Mouse (Mus musculus) midbrain, postnatal 0 days (tissue): ENCODE measurements at regions not wholly inside any gene's neighbourhood (a gene's known extent, or its start where the extent isn't known, plus 50 kb on each side); places are given as distances from the start of the nearest gene placed in this dataset.

Experiments
- ATAC-seq: fragments of 200-750 bp; cut with Nextera tagmentation; 2 replicates; pipeline ENCODE4 v1.8.0; 2017; ENCODE audit warnings: moderate number of reproducible peaks, mild to moderate bottlenecking, moderate TSS enrichment, moderate library complexity; ENCODE audit not compliant: low FRiP score
- DNase-seq: peaks from one replicate; pipeline ENCODE4 v3.0.0-alpha.2; 2015; ENCODE audit warnings: low spot score
- H3K27ac ChIP-seq: fragments of 300-500 bp; sonication (generic); 2 replicates; pipeline ENCODE4 v1.5.1; 2014; ENCODE audit warnings: low read depth, mild to moderate bottlenecking, low read length, mixed read lengths
- H3K27me3 ChIP-seq: fragments of 300-500 bp; sonication (generic); 2 replicates; pipeline ENCODE4 v1.6.1; 2014; ENCODE audit warnings: low read length, control low read depth, mixed read lengths; ENCODE audit not compliant: insufficient read depth
- H3K36me3 ChIP-seq: fragments of 300-500 bp; sonication (generic); 2 replicates; pipeline ENCODE4 v1.6.1; 2014; ENCODE audit warnings: low read length, control low read depth, mixed read lengths; ENCODE audit not compliant: insufficient read depth
- H3K4me1 ChIP-seq: fragments of 300-500 bp; sonication (generic); 2 replicates; pipeline ENCODE4 v1.6.1; 2014; ENCODE audit warnings: mild to moderate bottlenecking, control low read depth, antibody characterized with exemption, low read length, mixed read lengths; ENCODE audit not compliant: insufficient read depth
- H3K4me2 ChIP-seq: fragments of 300-500 bp; sonication (generic); 2 replicates; pipeline ENCODE4 v1.6.1; 2014; ENCODE audit warnings: low read depth, mild to moderate bottlenecking, low read length, mixed read lengths; ENCODE audit not compliant: poor library complexity, severe bottlenecking
- H3K4me3 ChIP-seq: fragments of 300-500 bp; sonication (generic); 2 replicates; pipeline ENCODE4 v1.5.1; 2014; ENCODE audit warnings: low read depth, mild to moderate bottlenecking, low read length, moderate library complexity
- H3K9ac ChIP-seq: fragments of 300-500 bp; sonication (generic); replicated peaks from 2 replicates; pipeline ENCODE4 v1.6.1; 2014; ENCODE audit warnings: mild to moderate bottlenecking, low read length, moderate library complexity, mixed read lengths; ENCODE audit not compliant: poor library complexity, severe bottlenecking
- H3K9me3 ChIP-seq: fragments of 300-500 bp; sonication (generic); 2 replicates; pipeline ENCODE4 v1.6.1; 2016; ENCODE audit warnings: low read length, control low read depth
- CTCF ChIP-seq: IDR thresholded peaks from 2 replicates; pipeline ENCODE4 v1.5.1; 2016; ENCODE audit warnings: antibody characterized with exemption, mild to moderate bottlenecking
- WGBS: fragments of 180-500 bp; shearing (Covaris S2); extraction: QIAGEN DNeasy Blood & Tissue Kit; methylation state at CpG from one replicate; pipeline ENCODE4 v1.1.7; 2014; 5-methylcytosine and 5-hydroxymethylcytosine counted together

- Histone ChIP-seq H3K9me3 (no peaks in the 10 kb centered on the region), H3K27ac (no peak overlapping the region), H3K36me3 (no peaks in the 10 kb centered on the region), H3K27me3 (no peaks in the 10 kb centered on the region), H3K4me1 (0 out of 2 replicates have a peak, but pooled peaks cover 3% of the 10 kb centered on the region), H3K9ac (no peak overlapping the region), H3K4me3 (no peak overlapping the region), H3K4me2 (no peak overlapping the region)
- WGBS, result 69% methylated on average over 5 of the region's 5 CpGs
- no peak for TF ChIP-seq CTCF
- ATAC-seq, result no peak
- DNase-seq, result no peak
These were observed 58.4 kb upstream of the Etaa1 start for GRCm38 (mm10) chr11:18012085-18012484.

GRCm38 (mm10) chr11:18011101-18011733 lies 57.5 kb upstream of the Etaa1 start:
- 14% methylated on average over 13 of the region's 13 CpGs for WGBS
- H3K27me3 ChIP-seq, result no peaks in the 10 kb centered on the region
- peak; percentile 81 for ATAC-seq
- H3K27ac ChIP-seq, result no peak overlapping the region
- DNase-seq, result peak; percentile 92
- peak; percentile 75 for TF ChIP-seq CTCF
- H3K36me3 ChIP-seq, result no peaks in the 10 kb centered on the region
- H3K4me1 ChIP-seq, result 0 out of 2 replicates have a peak, but pooled peaks cover 3% of the 10 kb centered on the region
- H3K9ac ChIP-seq, result no peak overlapping the region
- H3K9me3 ChIP-seq, result no peaks in the 10 kb centered on the region
- peak overlapping the region; percentile 1; the same call in 1 of the 2 replicates for H3K4me3 ChIP-seq
- H3K4me2 ChIP-seq, result peak overlapping the region; percentile 42

- ATAC-seq, result no peak
- WGBS, result 85% methylated on average over 6 of the region's 6 CpGs
These were observed 54.5 kb upstream of the Etaa1 start for GRCm38 (mm10) chr11:18008140-18008539.

More at GRCm38 (mm10) chr11:18008140-18008539, 54.5 kb upstream of the Etaa1 start:
- no peak overlapping the region for H3K9ac ChIP-seq
- H3K27me3 ChIP-seq, result no peaks in the 10 kb centered on the region
- no peak overlapping the region for H3K4me3 ChIP-seq
- no peak for TF ChIP-seq CTCF
- DNase-seq, result no peak
- 0 out of 2 replicates have a peak, but pooled peaks cover 3% of the 10 kb centered on the region for H3K4me1 ChIP-seq
- no peak overlapping the region for H3K27ac ChIP-seq
- no peaks in the 10 kb centered on the region for H3K36me3 ChIP-seq
- no peak overlapping the region for H3K4me2 ChIP-seq
- no peaks in the 10 kb centered on the region for H3K9me3 ChIP-seq
